Mouse (Mus musculus) myocyte (in vitro differentiated cells): ENCODE results near the gene Itga2. TPM values are rescaled to one million over a fixed set of nuclear protein-coding genes. Genes with fewer than 3 reads are reported as not detected.

Experiments used
- H3K27me3 ChIP-seq: one replicate; pipeline ENCODE4 v1.6.1; 2011; ENCODE audit not compliant: control insufficient read depth, insufficient read depth, insufficient read length
- H3K36me3 ChIP-seq: one replicate; pipeline ENCODE4 v1.6.1; 2011; ENCODE audit not compliant: control insufficient read depth, insufficient read depth
- H3K4me2 ChIP-seq: one replicate; pipeline ENCODE4 v1.6.1; 2011; ENCODE audit warnings: low read depth, control low read depth
- H3K4me3 ChIP-seq: one replicate; pipeline ENCODE4 v1.5.1; 2011; ENCODE audit warnings: mild to moderate bottlenecking, control low read depth, moderate library complexity
- H3K79me2 ChIP-seq: one replicate; pipeline ENCODE4 v1.6.1; 2011; ENCODE audit not compliant: control insufficient read depth, insufficient read depth
- H3ac ChIP-seq: one replicate; pipeline ENCODE4 v1.6.1; 2011; ENCODE audit not compliant: control insufficient read depth, insufficient read length
- CEBPB ChIP-seq: IDR thresholded peaks from 2 replicates; pipeline ENCODE4 v1.6.1; 2011; ENCODE audit warnings: mild to moderate bottlenecking, moderate library complexity; ENCODE audit not compliant: poor library complexity, insufficient read depth, severe bottlenecking
- E2F4 ChIP-seq: IDR thresholded peaks from one replicate; pipeline ENCODE4 v1.6.1; 2011; ENCODE audit warnings: mild to moderate bottlenecking, control low read depth, moderate library complexity; ENCODE audit not compliant: insufficient read depth
- MAX ChIP-seq: IDR thresholded peaks from one replicate; pipeline ENCODE4 v1.6.1; 2011; ENCODE audit warnings: low read depth, mild to moderate bottlenecking, control low read depth
- MYOD1 ChIP-seq, 3 experiments: IDR thresholded peaks; one replicate each; pipeline ENCODE4 v1.6.1; 2011; ENCODE audit warnings: control low read depth in 2 of 3, low read depth in 2 of 3, mild to moderate bottlenecking in 2 of 3, moderate library complexity in 1 of 3; ENCODE audit not compliant: insufficient read length in 2 of 3, control insufficient read depth in 1 of 3
- MYOG ChIP-seq, 3 experiments: IDR thresholded peaks; one replicate each; pipeline ENCODE4 v1.6.1; 2011; ENCODE audit warnings: control low read depth in 2 of 3, low read depth in 2 of 3, mild to moderate bottlenecking in 2 of 3; ENCODE audit not compliant: insufficient read length in 2 of 3, control insufficient read depth in 1 of 3, insufficient read depth in 1 of 3
- POLR2A ChIP-seq: IDR thresholded peaks from one replicate; pipeline ENCODE4 v1.6.1; 2011; ENCODE audit warnings: low read depth, mild to moderate bottlenecking, control low read depth, moderate library complexity; ENCODE audit not compliant: insufficient read length
- POLR2AphosphoS2 ChIP-seq: IDR thresholded peaks from one replicate; pipeline ENCODE4 v1.6.1; 2011; ENCODE audit warnings: low read depth, control low read depth; ENCODE audit not compliant: insufficient read length
- REST ChIP-seq: IDR thresholded peaks from one replicate; pipeline ENCODE4 v1.6.1; 2011; ENCODE audit warnings: mild to moderate bottlenecking, control low read depth, moderate library complexity; ENCODE audit not compliant: insufficient read depth, insufficient read length
- SRF ChIP-seq: IDR thresholded peaks from one replicate; pipeline ENCODE4 v1.6.1; 2011; ENCODE audit warnings: low read depth; ENCODE audit not compliant: control insufficient read depth, insufficient read length
- TCF12 ChIP-seq: IDR thresholded peaks from one replicate; pipeline ENCODE4 v1.6.1; 2011; ENCODE audit warnings: mild to moderate bottlenecking, control low read depth; ENCODE audit not compliant: poor library complexity, insufficient read depth, severe bottlenecking
- TCF3 ChIP-seq: IDR thresholded peaks from one replicate; pipeline ENCODE4 v1.6.1; 2011; ENCODE audit warnings: low read depth, control low read depth; ENCODE audit not compliant: insufficient read length
- USF1 ChIP-seq: IDR thresholded peaks from one replicate; pipeline ENCODE4 v1.6.1; 2011; ENCODE audit warnings: low read depth, mild to moderate bottlenecking, control low read depth, moderate library complexity
- polyA plus RNA-seq: library from polyadenylated mRNA; unstranded; fragments of >200 nt; fragmentation: generic; extraction: Trizol; gene quantifications from one replicate; pipeline ENCODE4 v1.2.1, GENCODE M21; 2012; ENCODE audit warnings: missing spikeins

Itga2 gene
- polyA plus RNA-seq, 1 experiment: 0.01 TPM

GRCm38 (mm10) chr13:114818513-114818912 lies 113.4 kb downstream of the Itga2 start:
- Histone ChIP-seq H3K4me2 (peak overlapping the region; percentile 95), H3K27me3 (no peaks in the 10 kb centered on the region), H3K79me2 (peaks cover 17% of the 10 kb centered on the region), H3ac (no peak overlapping the region), H3K4me3 (peak overlapping the region; percentile 93), H3K36me3 (peaks cover 13% of the 10 kb centered on the region)
- TF ChIP-seq E2F4 (no peak), MYOD1 (IDR thresholded peaks at IDR 0.05; ENCODE audit: control insufficient read depth in 1 of 3, insufficient read length in 2 of 3, low read depth in 2 of 3) (no peak)

- peak within 1 kb of the TSS; percentile 97 for H3K4me2 ChIP-seq
- H3K27me3 ChIP-seq: no peaks in the 10 kb centered on the region
- peaks cover 7% of the 10 kb centered on the region for H3K36me3 ChIP-seq
- no peak for TF ChIP-seq REST
- no peak for TF ChIP-seq TCF3
- TF ChIP-seq MYOD1 (IDR thresholded peaks at IDR 0.05; ENCODE audit: control insufficient read depth in 1 of 3, insufficient read length in 2 of 3, low read depth in 2 of 3): no peak
- peak; percentile 72 for TF ChIP-seq POLR2A
- TF ChIP-seq SRF: peak; percentile 17
- no peak for TF ChIP-seq TCF12
- no peak for TF ChIP-seq MAX
- TF ChIP-seq POLR2AphosphoS2: peak; percentile 60
- no peak for TF ChIP-seq E2F4
- H3K4me3 ChIP-seq: peak within 1 kb of the TSS; percentile 93
- H3K79me2 ChIP-seq: peaks cover 12% of the 10 kb centered on the region
- H3ac ChIP-seq: no peak within 1 kb of the TSS
Observed at GRCm38 (mm10) chr13:114817751-114818360, 114.0 kb downstream of the Itga2 start, which contains the start of gene Mocs2. Mocs2 (plus strand) TSS chr13:114818236.

- Histone ChIP-seq H3K4me3 (no peak overlapping the region), H3K4me2 (peak overlapping the region; percentile 21), H3K27me3 (no peaks in the 10 kb centered on the region), H3ac (no peak overlapping the region), H3K79me2 (no peaks in the 10 kb centered on the region), H3K36me3 (no peaks in the 10 kb centered on the region)
- TF ChIP-seq REST: no peak
- TF ChIP-seq POLR2A: no peak
- no peak for TF ChIP-seq TCF3
- no peak for TF ChIP-seq MAX
- TF ChIP-seq CEBPB: no peak
- no peak for TF ChIP-seq POLR2AphosphoS2
Observed at GRCm38 (mm10) chr13:114809624-114810210, 122.2 kb downstream of the Itga2 start.

GRCm38 (mm10) chr13:114802971-114803370 lies 128.9 kb downstream of the Itga2 start:
- Histone ChIP-seq H3K4me2 (no peak overlapping the region), H3ac (no peak overlapping the region), H3K36me3 (no peaks in the 10 kb centered on the region), H3K79me2 (no peaks in the 10 kb centered on the region), H3K27me3 (no peaks in the 10 kb centered on the region), H3K4me3 (no peak overlapping the region)
- TF ChIP-seq CEBPB (no peak), TCF12 (no peak), MYOG (IDR thresholded peaks at IDR 0.05; ENCODE audit: control insufficient read depth in 1 of 3, insufficient read depth in 1 of 3, insufficient read length in 2 of 3, low read depth in 2 of 3) (no peak), MAX (no peak), E2F4 (no peak), POLR2A (no peak), POLR2AphosphoS2 (no peak), TCF3 (no peak), SRF (no peak), USF1 (no peak), MYOD1 (IDR thresholded peaks at IDR 0.05; ENCODE audit: control insufficient read depth in 1 of 3, insufficient read length in 2 of 3, low read depth in 2 of 3) (no peak), REST (no peak)

- no peak overlapping the region for H3ac ChIP-seq
- no peak overlapping the region for H3K4me2 ChIP-seq
- no peak overlapping the region for H3K4me3 ChIP-seq
- H3K36me3 ChIP-seq: no peaks in the 10 kb centered on the region
- H3K27me3 ChIP-seq: no peaks in the 10 kb centered on the region
- no peaks in the 10 kb centered on the region for H3K79me2 ChIP-seq
- TF ChIP-seq MYOD1 (IDR thresholded peaks at IDR 0.05; ENCODE audit: control insufficient read depth in 1 of 3, insufficient read length in 2 of 3, low read depth in 2 of 3): no peak
- TF ChIP-seq TCF12: no peak
- TF ChIP-seq POLR2A: no peak
- TF ChIP-seq MAX: no peak
- no peak for TF ChIP-seq MYOG (IDR thresholded peaks at IDR 0.05; ENCODE audit: control insufficient read depth in 1 of 3, insufficient read depth in 1 of 3, insufficient read length in 2 of 3, low read depth in 2 of 3)
- TF ChIP-seq REST: no peak
- TF ChIP-seq CEBPB: no peak
- TF ChIP-seq TCF3: no peak
- TF ChIP-seq USF1: no peak
- TF ChIP-seq E2F4: no peak
- no peak for TF ChIP-seq SRF
- no peak for TF ChIP-seq POLR2AphosphoS2
Observed at GRCm38 (mm10) chr13:114801857-114802256, 130.0 kb downstream of the Itga2 start.
